Mouse (Mus musculus): ENCODE results near the gene Mmp21.
"Not testable (repeated sequence)": the region's sequence is repeated elsewhere in the genome, so short reads cannot be mapped to it uniquely, and the experiment has no call there.

The Mmp21 gene

DNA sequence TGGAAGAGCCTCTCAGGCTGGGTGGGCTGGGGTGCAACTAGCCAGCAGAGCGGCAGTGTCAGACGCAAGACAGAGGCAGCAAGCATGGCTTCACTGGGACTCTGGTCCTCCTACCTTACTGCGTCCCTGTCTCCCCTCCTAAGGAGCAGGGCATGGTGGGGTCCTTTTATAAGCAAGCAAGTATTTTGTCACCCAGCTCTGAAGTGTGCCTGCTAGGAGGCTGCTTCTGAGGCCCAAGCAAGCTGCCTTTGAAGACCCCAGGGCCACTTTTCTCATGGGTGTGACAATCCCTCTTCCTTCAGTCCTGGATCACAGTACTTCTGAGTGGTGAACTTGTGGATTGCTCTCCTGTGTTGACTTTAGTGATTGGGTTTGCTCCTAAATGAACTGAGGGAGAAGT, at the start of gene Mmp21:
Gene Mmp21 (minus strand): TSS at position 101 of the 400 bp plus-strand sequence.
- no peak for DNase-seq

DNA sequence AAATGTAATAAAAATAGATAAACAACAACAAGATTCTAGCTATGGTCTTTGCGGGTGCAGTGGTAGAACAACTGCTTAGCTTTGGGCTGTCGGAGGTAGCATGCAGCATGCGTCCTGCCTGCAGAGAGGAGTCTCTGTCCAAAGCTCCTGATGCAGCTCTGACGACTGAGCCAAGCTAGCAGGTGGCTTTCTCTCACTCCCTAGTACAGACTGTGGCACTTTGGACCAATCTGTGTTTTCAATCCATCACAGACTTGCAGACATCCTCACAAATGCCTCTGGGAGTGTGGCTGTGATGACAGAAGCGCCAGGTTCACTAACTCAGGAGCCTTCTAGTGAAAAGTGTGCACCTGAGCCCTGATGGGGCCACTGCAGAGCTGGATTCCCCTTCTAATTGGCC, 49.5 kb upstream of the Mmp21 start:
- no peak for DNase-seq

DNA sequence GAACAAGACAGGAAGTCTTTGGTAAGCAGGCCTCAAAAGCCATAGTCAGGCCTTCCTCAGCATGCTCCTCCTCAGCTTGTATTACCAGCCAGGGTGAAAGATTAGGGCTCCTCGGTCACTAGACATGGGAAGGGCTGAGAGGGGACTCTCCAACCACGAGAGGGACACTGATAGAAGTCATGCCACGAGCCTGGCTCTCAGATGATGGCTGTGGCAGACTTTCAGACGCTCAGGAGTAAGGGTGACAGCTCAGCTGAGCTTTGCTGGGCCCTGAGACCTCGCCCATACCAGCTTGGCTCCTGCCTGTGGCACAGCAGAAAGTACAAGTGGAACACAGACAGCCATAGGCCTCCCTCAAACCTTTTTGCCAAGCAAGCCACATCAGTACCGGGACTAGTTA, 47.2 kb upstream of the Mmp21 start:
- DNase-seq: no peak

DNA sequence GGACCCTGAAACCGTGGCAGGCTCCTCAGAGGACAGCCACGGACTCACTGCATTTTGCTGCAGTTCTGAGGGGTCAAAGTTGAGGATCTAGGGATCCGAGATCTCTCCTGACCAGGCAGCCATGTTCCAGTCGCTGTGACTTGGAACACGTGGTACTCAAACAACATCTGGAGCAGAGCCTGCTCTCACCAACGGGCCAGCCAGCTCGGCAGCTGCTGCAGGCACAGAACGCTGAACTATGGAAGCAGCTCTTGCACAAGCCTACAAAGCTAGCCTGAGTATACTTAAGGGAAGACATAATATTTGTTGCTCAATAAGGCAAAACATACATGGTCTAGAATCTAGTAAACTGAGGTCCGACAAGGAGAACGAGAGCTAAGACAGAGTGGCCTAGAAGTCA, 45.7 kb upstream of the Mmp21 start:
- no peak for DNase-seq

DNA sequence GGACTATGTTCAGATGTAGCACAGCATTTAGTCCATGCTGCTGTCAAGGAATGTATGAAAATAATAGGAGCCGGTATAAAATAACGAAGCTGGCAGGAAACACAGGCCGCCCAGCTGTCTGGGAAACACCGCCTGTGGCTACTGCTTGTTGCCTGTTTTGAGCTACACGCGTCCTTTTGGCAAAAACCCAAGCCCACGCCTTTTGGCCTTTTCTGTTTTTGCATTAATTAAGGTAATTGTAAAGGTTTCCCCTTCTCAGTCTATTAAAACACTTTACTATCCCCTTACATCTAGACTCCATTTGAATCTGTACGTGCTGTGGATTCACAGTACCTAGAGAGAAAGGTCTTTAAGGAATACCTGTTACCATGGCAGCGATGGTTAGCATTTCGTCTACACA, 45.0 kb upstream of the Mmp21 start:
- DNase-seq: no peak

DNA sequence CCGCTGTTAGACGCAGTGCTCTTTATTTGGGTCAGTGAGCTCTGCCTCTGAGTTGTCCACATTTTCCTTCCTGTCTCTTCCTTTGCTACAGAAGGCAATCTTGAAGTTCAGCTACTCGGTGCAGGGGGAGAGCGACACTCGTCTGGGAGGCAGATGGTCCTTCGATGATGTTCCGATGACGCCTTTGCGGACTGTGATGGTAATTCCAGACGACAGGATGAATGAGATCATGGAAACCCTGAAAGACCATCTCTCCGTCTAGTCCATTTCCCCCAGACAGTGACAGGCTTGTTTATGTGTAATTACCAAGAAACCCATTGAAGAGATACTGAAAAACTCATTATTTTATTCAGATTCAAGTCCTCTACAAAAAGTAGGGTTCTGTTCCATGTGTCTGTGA, 40.8 kb upstream of the Mmp21 start:
- no peak for DNase-seq

DNA sequence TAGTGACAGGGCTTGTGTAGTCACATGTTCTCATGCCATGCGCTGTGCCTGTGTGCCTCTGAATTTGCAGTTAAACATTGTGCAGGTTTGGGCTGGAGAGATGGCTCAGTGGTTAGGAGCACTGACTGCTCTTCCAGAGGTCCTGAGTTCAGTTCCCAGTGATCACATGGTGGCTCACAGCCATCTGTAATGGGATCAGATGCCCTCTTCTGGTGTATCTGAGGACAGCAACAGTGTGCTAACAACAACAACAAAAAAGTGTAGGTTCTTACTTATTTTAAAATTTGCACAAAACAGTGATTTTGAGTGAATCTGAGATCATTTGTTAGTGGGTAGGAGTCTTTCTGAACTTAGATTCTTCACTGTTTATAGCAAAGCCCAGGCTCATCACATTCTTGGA, 38.7 kb upstream of the Mmp21 start:
- DNase-seq: peak in 1 of 2 experiments; percentile 10

DNA sequence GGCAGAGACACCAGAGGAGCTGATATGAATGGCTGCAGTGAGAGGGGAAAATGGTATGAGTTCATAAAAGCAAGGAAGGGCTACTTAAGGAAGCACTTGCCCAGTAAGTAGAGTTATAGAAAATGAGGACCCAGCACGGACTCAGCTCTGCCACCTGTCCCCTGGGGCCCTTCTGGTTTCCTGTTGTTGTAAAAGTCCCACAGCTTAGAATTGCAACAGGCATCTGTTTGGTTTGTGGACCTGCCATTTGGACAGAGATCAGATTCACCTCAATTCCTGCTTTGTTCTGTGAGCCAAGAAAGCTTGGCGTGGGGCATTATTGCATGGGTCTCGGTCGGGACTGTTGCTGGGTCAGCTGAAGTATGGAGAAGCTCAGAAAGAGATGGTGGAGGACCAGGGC, 35.5 kb upstream of the Mmp21 start:
- DNase-seq: no peak

DNA sequence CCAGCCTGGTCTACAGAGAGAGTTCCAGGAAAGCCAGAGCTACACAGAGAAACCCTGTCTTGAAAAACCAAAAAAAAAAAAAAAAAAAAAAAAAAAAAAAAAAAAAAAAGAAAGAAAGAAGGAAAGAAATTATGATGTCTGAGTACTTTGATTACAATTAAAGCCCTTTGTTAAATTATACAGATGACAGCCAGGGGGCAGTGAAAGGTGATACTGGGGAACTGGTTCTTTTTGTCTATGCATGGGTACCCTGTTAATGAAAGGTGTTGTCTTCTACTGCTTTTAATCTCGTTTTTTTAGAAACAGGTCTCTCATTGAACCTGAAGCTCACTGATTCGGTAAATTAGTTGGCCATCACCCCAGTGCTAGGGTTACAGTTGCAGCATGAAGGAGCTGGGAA, 27.4 kb upstream of the Mmp21 start:
- DNase-seq: peak; percentile 13 to 42

DNA sequence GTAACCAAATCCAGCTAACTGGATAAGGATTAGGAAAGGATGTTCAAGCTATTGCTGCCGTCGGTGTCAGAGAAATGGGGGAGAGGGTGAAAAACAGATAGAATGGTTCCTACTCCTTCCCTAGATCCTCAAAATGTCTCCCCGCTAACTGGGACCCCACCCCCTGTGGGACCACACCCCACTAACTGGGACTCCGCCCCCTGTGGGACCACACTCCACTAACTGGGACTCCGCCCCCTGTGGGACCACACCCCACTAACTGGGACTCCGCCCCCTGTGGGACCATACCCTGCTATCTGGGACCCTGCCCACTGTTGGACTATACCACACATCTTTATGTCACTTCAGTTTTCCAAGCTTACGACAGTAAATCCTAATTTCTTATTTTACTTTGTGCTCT, 24.0 kb upstream of the Mmp21 start:
- DNase-seq: no peak

DNA sequence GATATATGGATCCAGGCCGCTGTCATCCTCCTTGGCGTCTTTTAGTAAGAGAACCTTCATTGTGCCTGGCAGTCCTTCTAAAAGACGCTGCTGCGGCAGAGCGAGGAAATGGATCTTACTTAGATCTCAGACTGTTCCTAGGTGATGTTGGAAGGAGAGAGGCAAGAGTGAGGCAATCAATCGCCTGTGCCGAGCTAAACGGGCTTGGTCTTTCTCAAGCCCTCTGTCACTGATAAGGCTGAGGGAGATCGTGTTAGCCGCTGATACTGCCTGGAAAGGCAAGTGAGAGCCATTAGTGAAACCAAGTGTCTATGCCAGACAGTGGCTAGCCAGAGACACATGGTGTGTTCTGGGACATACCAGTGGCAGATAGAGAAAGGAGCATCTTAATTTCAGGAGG, 22.5 kb upstream of the Mmp21 start:
- DNase-seq: no peak

DNA sequence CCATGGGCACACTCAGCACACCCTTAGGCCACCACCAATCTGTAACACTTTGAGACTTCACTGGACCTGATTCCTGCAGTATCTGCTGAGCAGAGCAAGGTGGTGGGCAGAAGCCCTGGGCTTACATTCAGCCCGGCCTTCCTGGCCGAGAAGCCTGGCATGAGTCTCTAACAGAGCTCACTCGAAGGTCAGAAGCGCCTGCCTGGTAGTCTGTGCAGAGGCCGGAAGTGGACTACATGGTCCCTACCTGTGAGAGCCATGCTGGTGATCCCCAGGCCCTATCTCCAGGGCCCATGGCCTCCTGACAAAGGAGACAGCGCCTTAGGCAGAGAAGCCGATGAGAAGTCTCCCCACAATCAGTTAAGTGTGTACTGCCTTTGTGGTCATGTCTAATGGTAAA, 21.5 kb upstream of the Mmp21 start:
- no peak for DNase-seq

DNA sequence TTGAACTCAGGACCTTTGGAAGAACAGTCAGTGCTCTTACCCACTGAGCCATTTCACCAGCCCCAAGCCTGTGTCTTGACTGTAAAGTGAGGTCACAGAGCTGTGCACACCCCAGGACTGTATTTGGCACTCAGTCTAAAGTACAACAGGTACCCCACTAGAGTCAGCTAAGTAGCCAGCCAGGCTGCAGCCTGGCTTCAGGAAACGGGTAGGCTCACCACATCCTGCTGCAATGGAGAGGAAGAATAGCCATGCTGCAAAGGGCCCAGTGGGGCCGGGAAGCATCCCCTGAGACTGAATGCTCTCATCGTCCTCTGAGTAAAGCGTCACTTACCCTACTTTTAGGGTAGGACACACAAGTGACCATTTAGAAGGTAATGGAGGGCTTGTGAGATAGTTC, 20.0 kb upstream of the Mmp21 start:
- DNase-seq: no peak

DNA sequence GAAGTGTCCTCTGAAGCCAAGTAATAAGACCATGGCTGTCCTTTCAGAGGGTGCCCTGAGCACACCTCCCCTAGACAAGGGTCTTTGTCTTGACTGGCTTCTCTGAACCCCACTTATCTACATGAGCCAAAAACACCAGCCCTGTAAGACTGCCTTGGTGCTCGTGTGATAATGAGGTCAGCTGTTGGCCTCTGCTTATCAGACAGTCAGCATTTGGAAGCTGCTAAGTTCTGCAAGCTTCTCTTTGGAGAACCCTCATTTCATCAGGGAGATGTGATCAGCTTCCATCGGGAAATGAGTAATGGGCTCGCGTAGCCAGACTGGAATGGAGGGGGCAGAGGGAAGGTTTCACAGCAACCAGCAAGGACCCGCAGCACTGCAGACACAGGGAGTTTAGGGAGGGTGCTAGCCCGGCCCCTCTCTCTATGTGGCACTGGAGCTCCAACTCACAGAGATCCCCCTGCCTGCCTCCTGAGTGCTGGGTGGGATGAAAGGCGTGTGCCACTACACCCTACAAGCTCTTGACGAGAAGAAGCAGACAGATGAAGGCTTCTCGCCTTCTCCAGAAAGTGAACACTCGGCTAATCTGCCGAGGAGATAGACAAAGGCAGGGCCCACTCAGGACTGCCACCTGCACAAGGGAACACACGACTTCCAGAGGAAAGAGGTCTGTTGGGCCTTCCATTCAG, 18.3 kb upstream of the Mmp21 start:
- no peak for DNase-seq

DNA sequence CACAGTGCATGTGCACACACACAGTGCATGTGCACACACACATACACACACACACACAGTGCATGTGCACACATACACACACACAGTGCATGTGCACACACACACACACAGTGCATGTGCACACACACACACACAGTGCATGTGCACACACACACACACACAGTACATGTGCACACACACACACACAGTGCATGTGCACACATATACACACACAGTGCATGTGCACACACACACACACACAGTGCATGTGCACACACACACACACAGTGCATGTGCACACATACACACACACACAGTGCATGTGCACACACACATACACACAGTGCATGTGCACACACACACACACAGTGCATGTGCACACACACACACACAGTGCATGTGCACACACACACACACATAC, 5.8 kb upstream of the Mmp21 start:
- DNase-seq: not testable (repeated sequence)

DNA sequence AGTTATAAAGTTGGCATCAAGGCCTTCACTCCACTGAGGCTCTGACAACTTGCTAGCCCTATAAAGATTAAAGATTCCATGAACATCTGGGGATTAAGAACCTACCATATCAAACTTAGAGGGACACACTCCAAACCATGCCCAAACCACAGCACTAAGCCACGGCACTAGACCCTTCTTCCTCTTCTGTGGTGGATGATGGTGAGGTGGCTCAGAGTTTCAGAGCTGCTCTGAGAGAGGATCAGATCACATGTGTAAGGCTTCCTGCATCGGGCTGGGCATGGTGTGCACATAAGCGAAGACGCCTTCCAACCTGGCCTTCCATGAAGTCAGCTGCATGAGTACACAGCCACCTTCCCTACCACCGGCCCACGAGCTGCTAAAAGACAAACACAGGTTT, 4.8 kb upstream of the Mmp21 start:
- DNase-seq: no peak

DNA sequence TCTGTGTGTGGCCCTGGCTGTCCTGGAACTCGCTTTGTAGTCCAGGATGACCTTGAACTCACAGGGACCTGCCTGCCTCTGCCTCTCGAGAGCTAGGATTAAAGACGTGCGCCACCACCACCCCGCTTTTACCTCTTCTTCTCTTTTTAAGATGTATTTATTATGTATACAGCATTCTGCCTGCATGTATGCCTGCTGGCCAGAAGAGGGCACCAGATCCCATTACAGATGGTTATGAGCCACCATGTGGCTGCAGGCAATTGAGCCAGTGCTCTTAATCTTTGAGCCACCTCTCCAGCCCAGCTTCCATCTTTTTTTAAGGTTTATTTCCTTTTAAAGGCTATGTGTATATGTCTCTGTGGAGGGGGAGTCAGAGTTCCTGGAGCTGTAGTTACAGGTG, 4.2 kb upstream of the Mmp21 start:
- DNase-seq: no peak

DNA sequence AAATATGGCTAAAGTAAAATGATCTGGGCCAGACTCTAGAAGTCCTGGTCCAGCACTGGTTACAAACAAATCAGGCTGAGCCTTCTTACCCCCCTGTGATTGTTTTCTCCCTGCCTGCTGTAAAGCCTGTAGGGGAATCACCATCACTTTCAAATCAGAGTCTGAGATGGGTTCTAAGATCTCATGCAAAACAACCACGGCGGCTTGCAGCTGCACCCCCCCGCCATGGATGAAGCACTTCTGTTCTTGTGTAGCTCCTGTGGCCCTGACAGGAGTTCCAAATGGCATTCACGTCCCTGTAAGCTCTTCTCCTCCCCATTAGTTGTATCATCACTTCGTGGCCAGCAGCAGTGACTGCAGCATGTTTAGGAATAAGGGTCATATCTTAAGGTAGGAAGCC, 3.8 kb upstream of the Mmp21 start:
- no peak for DNase-seq

DNA sequence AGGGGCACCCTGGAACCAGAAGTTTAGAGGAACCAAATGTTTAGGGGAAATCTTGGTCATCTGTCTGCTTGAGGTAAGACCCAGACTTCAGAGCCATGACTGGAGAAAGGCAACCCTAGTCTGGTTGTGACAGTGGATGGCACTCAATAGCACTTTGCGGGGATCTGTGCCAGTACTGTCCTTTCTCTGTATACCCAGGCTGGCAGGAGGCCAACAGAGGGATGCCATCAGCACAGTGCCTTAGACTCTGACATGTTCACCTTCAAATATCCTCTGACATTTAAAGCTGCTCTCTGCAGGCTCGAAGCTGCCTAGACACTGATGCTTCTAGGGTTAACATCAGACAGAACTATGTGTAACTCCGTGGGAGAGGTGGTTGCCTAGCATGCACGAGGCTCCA, 422 bp downstream of the Mmp21 start:
- peak in 1 of 2 experiments; percentile 21 for DNase-seq

DNA sequence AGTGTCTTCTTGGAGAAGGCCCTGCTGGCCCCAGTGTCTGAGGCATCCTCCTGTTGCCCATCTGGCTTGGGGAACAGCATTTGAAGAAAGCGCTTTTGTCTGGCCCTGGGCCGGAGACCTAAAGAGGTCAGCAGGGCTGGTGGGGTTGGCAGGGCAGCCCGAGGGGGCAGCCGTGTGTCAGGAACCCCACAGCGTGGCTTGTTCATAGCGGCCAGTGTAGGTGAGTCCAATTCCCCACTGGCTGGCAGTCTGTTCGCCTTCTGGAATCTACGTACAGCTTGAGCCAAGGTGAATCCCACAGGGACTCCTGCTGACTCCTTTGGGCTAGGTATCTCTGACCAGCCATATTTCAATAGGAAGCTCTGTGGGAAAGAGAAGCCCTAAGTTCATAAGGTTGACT, 1.1 kb downstream of the Mmp21 start:
- DNase-seq: no peak

DNA sequence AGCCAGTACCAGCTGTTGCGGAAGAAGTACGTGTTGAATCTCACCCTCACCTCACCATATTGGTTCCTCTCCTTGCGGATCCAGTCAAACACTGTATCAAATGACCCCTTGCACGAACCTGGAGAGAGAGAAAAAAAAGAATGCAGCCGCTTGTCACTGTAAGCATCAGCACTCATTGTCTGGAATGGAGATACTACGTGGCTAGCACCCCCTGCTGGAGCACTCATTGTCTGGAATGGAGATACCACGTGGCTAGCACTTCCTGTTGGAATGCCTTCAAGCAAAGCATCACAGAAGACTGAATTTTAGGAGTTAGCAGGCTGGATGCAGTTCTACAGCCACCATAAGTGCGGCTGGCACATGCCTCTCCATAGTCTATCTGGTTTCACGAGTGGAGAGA, 3.9 kb downstream of the Mmp21 start:
- DNase-seq: peak in 1 of 2 experiments; percentile 25

DNA sequence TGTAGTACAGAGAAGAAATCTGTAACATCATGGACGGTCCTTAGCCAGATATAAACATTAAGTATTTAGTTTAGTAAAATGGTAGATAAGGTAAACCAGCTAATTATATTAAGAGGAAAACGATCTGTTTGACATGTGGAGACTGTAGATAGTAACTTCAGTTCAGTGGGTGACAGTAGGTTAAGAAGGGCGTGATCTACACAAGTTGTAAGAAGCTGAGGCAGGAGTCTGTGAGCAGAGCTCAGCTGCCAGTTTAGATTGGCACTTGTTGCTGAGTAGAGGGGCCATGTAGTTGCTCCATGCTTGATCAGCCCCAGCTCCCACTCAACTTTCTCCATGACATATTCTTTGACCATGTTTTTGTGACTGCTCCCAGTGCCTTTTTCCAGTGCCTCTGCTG, 9.0 kb downstream of the Mmp21 start:
- no peak for DNase-seq

DNA sequence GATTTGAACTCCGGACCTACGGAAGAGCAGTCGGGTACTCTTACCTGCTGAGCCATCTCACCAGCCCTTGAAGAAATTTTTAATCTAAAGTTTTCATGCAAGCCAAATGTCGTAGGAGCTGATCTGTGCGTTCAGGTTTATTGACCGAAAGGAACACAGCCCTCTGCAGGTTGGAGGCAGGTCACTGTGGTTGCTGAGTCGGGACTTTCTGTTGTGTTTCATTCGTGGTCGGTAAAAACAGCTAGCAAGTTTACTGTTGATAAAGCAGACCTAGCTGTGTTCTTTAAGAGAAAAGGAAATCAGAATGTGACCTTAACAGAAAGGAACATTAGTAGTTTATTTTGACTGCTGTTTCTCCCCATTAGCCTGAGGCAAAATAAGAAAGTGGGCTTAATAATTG, 9.9 kb downstream of the Mmp21 start:
- DNase-seq: no peak

DNA sequence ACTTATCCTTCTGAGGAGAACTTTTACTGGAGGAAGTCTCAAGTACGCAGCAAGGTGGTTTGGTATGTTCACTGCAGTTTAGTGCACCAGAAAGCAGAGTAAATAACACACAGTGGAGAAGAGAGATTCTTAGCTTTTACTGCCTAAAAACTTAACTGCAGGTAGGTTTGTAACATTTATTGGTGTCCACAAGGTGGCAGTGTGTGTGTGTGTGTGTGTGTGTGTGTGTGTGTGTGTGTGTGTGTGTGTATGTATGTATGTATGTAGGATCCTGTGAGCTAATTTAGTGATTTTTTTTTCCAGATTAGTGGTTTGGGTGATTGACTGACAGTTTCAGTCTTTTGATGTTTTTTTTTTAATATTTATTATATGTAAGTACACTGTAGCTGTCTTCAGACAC, 10.8 kb downstream of the Mmp21 start:
- peak; percentile 16 to 39 for DNase-seq

DNA sequence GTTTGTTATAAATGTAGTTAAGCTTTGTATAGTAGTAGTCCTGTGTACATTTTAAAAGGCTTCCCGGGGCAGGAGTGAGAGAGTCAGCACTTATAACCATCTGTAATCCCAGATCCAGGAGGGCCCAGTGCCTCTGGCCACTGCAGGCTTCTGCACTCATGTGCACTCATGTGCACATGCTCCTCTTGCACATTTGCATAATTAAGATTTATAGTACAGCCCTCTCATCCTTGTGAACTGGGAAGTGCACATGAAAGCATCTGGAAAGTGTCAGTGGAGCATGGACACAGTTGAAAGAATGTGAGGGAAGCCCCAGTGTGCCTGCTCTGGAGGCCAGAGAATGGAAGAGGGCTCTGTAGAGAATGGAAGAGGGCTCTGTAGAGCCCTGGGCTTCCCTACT, 17.4 kb downstream of the Mmp21 start:
- no peak for DNase-seq

DNA sequence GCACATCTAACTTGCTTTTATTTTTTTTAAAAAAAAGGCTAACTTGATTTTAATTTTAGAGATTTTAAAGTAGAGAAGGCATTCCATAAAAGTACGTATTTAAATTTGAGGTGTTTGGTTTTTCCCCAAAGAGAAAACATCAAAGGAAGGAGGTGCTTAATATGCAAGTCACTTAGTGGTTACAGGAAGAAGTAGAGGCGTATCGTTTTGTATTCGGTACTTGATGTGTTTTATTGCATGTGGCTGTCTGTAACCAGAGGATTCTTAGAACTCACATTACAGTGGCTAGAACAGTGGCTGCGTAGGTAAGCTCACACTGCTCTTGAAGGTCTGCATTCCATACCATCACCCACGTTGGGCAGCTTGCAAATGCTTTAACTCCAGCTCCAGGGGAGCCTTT, 34.1 kb downstream of the Mmp21 start:
- no peak for DNase-seq
